Mouse (Mus musculus): Measurements from ENCODE around the gene Zfp775. TPM values are rescaled to one million over a fixed set of nuclear protein-coding genes. Genes with fewer than 3 reads are reported as not detected.

The Zfp775 gene
- polyA plus RNA-seq, 1 experiment = not detected

DNA sequence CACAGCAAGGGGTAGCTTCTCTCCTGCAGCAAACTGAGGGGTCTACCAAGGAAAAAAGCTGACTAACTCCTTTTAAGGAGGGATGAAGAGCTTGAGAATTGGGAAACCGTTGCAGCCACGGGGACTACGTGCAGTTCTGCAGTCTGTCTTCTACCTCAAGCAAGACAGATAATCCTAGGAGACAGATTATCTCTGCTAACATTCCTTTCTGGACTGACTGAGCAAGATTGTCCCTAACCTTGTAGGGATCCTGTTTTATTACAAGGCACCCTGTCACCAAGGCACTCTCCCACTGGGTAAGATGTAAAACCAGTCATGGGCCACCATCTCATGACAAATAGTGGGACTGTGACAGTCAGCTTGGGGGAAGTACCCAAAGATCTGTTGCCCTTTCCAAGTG, 20.6 kb upstream of the Zfp775 start:
- WGBS = 27% methylated on average over 3 of the region's 3 CpGs
- Histone ChIP-seq H3K4me1 (ENCODE audit: control insufficient read depth, insufficient read depth, low read length) (peaks cover 2% of the 10 kb centered on the region; the same call in 1 of the 2 replicates), H3K4me3 (ENCODE audit: insufficient read depth, low read depth, low read length) (no peak overlapping the region), H3K27ac (ENCODE audit: insufficient read depth, low read depth, low read length) (no peak overlapping the region)
- TF ChIP-seq CTCF (IDR thresholded peaks at IDR 0.05; ENCODE audit: insufficient read depth, low read depth, low read length) (no peak), POLR2A (IDR thresholded peaks at IDR 0.05; ENCODE audit: insufficient read depth, low read depth, low read length) (no peak)

DNA sequence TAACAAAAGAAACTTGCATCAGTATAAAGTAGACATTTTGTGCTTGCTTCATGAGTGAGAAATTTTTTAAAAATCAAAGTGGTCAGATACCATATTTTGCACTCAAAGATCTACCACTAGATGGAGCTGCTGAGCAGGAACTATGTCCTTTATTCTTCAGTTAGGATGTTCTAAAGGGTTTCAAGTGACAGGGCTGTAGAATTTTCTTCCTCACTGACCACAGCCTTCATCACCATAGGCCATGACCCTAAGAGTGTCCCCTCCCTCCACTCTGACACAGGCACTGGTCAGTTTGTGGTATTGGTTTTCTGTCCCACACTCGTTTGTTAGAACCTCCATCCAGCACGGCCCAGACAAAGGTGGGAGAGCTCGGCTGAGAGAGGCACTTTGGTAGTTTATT, 19.8 kb upstream of the Zfp775 start:
- H3K27ac ChIP-seq (ENCODE audit: insufficient read depth, low read depth, low read length) = no peak overlapping the region
- peaks cover 2% of the 10 kb centered on the region; the same call in 1 of the 2 replicates for H3K4me1 ChIP-seq (ENCODE audit: control insufficient read depth, insufficient read depth, low read length)
- WGBS = 55% methylated on average over 3 of the region's 3 CpGs
- H3K4me3 ChIP-seq (ENCODE audit: insufficient read depth, low read depth, low read length) = no peak overlapping the region
- TF ChIP-seq POLR2A (IDR thresholded peaks at IDR 0.05; ENCODE audit: insufficient read depth, low read depth, low read length) = no peak
- TF ChIP-seq CTCF (IDR thresholded peaks at IDR 0.05; ENCODE audit: insufficient read depth, low read depth, low read length) = no peak

DNA sequence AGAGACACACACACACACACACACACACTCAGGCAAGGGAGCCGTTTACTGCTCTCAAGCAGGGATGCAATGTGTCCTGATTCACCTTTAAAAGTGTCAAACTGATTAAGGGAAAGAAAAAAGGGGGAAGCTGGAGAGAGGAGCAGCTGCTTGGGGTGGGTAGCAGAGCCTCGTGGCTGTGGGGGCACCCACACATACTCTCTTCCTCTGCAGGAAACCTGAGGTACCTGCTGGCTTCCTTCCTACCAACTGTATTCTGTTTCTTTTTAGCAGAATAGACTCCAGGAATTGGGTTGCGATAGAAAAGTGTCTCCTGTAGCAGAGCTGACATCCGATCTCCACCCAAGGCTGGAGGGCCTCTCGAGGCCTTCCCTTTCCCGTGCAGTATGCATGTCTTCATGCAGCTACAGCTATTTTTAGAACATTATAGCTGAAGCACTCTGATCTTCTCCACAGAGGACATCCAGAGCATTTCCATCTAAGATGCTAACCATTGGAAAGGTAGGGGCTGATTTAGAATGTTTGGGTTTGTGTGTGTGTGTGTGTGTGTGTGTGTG, 12.6 kb upstream of the Zfp775 start, which contains the start of gene Gm45021:
Gene Gm45021, plus strand, starts transcription at position 417 of the 557 bp plus-strand sequence.
- WGBS = 26% methylated on average over 6 of the region's 6 CpGs
- peaks cover 11% of the 10 kb centered on the region for H3K4me1 ChIP-seq (ENCODE audit: control insufficient read depth, insufficient read depth, low read length)
- no peak for TF ChIP-seq POLR2A (IDR thresholded peaks at IDR 0.05; ENCODE audit: insufficient read depth, low read depth, low read length)
- no peak for TF ChIP-seq CTCF (IDR thresholded peaks at IDR 0.05; ENCODE audit: insufficient read depth, low read depth, low read length)
- H3K27ac ChIP-seq (ENCODE audit: insufficient read depth, low read depth, low read length) = no peak within 1 kb of the TSS; the same call in 1 of the 2 replicates
- H3K4me3 ChIP-seq (ENCODE audit: insufficient read depth, low read depth, low read length) = no peak within 1 kb of the TSS

DNA sequence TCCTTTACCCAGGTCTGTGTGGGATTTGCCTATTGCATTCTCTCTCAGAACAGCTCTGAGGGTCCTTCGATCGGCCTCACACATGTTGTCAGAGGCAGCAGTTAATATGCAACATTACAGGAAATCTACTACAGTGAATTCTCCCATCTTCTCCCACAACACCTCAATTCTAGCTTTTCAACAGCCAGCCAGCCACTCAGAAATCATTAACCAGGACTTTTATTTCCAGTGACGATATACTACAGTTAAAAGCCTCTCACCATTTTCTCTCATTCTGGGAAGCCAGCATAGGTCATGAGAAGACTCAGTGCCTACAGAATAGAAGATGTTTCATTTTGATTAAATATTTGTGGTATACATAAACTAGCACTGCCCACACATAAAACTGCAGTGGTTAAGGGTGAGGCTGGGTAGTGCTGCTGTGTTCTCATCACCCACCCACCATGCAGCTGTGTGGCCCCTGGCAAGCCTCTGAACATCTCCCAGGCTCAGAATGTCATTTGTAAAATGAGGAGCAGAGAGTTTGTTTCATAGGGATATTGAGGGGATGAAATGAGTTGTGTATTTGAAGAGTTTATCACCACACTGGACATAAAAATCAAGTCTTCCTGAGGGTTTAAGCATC, 10.5 kb upstream of the Zfp775 start:
- Histone ChIP-seq H3K4me3 (ENCODE audit: insufficient read depth, low read depth, low read length) (no peak overlapping the region), H3K27ac (ENCODE audit: insufficient read depth, low read depth, low read length) (no peak overlapping the region), H3K4me1 (ENCODE audit: control insufficient read depth, insufficient read depth, low read length) (peaks cover 24% of the 10 kb centered on the region)
- WGBS = 65% methylated on average over 3 of the region's 3 CpGs
- TF ChIP-seq CTCF (IDR thresholded peaks at IDR 0.05; ENCODE audit: insufficient read depth, low read depth, low read length) = no peak
- no peak for TF ChIP-seq POLR2A (IDR thresholded peaks at IDR 0.05; ENCODE audit: insufficient read depth, low read depth, low read length)

DNA sequence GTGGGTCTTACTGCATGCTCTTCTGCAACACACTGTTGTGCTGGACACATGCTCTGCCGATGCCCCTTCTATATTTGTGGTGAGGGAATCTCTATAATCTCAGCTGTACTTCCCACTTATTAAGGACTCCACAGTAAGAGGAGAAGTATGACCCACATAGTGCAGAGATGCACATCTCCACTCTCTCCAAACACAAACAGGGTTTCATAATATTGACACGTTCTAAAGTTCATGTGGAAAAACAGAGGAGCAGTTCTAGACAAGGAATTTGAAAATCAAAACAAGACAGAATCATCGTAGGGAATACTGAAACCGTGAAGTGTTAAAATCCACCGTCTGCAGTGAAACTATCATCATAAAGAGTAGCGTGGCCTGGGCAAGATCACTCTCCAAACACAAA, 10.0 kb upstream of the Zfp775 start:
- 87% methylated on average over 6 of the region's 6 CpGs for WGBS
- H3K4me3 ChIP-seq (ENCODE audit: insufficient read depth, low read depth, low read length) = no peak overlapping the region
- TF ChIP-seq POLR2A (IDR thresholded peaks at IDR 0.05; ENCODE audit: insufficient read depth, low read depth, low read length) (no peak), CTCF (IDR thresholded peaks at IDR 0.05; ENCODE audit: insufficient read depth, low read depth, low read length) (no peak)
- no peak overlapping the region for H3K27ac ChIP-seq (ENCODE audit: insufficient read depth, low read depth, low read length)
- H3K4me1 ChIP-seq (ENCODE audit: control insufficient read depth, insufficient read depth, low read length) = peaks cover 28% of the 10 kb centered on the region

DNA sequence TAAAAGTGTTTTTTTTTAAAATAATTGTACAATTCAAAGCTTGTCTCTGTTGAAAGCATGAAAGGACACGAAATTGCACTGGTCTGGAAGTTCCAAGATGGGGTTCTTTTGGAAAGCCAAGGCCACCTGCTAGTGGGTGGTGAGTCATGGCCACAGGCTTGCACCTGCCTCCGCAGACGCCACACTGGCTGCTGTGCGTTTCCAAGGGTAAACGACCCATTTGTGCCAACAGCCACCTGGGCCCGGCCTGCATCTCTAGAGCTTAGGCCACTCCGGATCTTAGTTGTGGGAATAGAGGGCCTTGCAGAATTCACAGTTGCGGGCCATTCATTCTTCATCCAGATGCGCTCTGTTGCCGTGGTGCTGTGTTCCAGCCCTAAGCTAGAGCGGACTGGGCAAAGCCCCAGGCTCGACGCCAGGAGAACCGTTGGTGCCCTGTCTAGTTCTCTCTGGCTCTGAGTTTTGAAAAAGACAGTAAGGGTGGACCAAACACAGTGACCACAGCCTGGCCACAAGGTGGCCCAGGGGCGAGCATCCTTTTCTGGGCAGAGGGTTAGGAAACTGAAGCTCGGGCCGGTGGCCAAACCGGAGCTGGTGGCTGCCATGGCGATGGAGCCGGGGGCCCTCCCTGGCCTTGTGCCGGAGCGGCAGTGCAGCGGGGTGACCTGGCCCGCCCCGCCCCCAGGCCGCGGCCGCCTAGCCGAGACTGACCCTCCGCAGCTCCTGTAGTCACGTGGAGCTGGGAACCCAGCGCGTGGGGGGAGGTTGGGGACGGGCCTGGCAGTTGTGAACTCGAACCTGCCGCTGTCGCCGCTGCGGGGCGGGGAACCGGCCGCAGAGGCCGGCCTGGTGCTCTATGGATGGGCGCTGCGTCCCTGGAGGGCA, 8.5 kb upstream of the Zfp775 start, which contains the start of the genes Repin1 and Gm44965:
Gene Repin1, plus strand, starts transcription at position 726 of the 885 bp plus-strand sequence.
Gene Gm44965, plus strand, starts transcription at position 784 of the 885 bp plus-strand sequence.
- TF ChIP-seq POLR2A (IDR thresholded peaks at IDR 0.05; ENCODE audit: insufficient read depth, low read depth, low read length) (peak; percentile 83), CTCF (IDR thresholded peaks at IDR 0.05; ENCODE audit: insufficient read depth, low read depth, low read length) (0 out of 2 replicates have a peak, but pooled peaks have one; percentile 23)
- Histone ChIP-seq H3K4me3 (ENCODE audit: insufficient read depth, low read depth, low read length) (peak within 1 kb of the TSS; percentile 86), H3K4me1 (ENCODE audit: control insufficient read depth, insufficient read depth, low read length) (peaks cover 39% of the 10 kb centered on the region), H3K27ac (ENCODE audit: insufficient read depth, low read depth, low read length) (peak within 1 kb of the TSS; percentile 95)
- WGBS = 2% methylated on average over 45 of the region's 45 CpGs

DNA sequence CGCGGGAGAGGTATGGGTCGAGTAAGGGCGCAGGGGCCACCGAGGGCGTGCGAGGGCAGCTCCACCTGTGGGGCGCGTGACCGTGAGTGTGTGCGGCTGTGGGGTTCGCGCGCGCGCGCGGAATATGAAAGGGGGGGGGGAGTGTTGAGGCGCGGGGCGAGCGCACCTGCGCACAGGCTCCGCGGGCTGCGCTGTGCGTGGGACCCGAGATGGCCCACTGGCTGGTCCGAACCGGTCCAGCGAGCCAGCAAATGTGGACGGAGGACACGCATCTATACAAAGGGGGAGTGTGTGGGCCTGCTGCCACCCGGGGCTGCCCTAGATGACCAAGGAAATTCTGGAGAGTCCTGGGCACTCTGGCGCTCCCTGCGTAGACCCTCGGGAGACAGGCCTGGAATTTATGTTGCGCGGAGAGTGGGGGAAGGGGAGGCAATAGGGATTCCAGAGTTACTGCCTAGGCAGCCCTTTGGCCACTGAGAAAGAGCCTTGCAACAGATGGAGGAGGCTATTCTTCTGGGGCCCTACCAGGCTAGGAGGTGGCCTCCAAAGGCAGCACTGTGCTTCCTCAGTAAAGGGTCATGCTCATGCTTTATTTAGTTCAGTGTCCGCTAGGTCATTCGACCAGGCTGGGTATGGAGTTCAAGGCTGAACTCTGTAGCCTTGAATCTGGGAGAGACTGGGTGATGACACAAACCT, 7.7 kb upstream of the Zfp775 start:
- WGBS = 1% methylated on average over 41 of the region's 41 CpGs
- TF ChIP-seq POLR2A (IDR thresholded peaks at IDR 0.05; ENCODE audit: insufficient read depth, low read depth, low read length) = 0 out of 2 replicates have a peak, but pooled peaks have one; percentile 44
- no peak for TF ChIP-seq CTCF (IDR thresholded peaks at IDR 0.05; ENCODE audit: insufficient read depth, low read depth, low read length)
- H3K4me1 ChIP-seq (ENCODE audit: control insufficient read depth, insufficient read depth, low read length) = peaks cover 36% of the 10 kb centered on the region
- H3K27ac ChIP-seq (ENCODE audit: insufficient read depth, low read depth, low read length) = peak overlapping the region; percentile 95
- H3K4me3 ChIP-seq (ENCODE audit: insufficient read depth, low read depth, low read length) = peak overlapping the region; percentile 86

DNA sequence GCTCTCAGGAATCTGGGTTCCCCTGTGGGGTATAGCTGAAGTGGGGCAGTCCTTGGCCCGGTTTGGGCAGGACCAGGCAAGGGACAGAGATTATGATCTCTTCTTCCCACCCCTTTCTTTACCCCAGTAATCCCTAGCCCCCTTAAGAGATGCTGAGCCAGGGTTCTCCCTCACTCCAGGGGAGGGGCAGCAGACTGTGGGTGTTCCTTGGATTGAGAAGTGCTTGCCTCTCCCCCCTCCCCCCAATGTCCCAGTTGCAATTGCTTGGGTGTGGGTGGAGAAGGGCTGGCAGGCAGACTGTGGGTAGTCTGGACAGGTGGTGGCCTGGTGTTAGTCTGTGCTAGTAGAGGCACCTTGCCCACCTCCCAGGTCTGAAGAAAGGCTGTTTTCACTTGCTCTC, 6.6 kb upstream of the Zfp775 start:
- WGBS = 26% methylated on average over 1 of the region's 1 CpGs
- H3K27ac ChIP-seq (ENCODE audit: insufficient read depth, low read depth, low read length) = no peak overlapping the region
- H3K4me1 ChIP-seq (ENCODE audit: control insufficient read depth, insufficient read depth, low read length) = peaks cover 38% of the 10 kb centered on the region
- TF ChIP-seq CTCF (IDR thresholded peaks at IDR 0.05; ENCODE audit: insufficient read depth, low read depth, low read length) (no peak), POLR2A (IDR thresholded peaks at IDR 0.05; ENCODE audit: insufficient read depth, low read depth, low read length) (no peak)
- H3K4me3 ChIP-seq (ENCODE audit: insufficient read depth, low read depth, low read length) = peak overlapping the region; percentile 86
